Comparison of ENCODE assay signal across 25 mouse cellular contexts in the genomic region with DNA sequence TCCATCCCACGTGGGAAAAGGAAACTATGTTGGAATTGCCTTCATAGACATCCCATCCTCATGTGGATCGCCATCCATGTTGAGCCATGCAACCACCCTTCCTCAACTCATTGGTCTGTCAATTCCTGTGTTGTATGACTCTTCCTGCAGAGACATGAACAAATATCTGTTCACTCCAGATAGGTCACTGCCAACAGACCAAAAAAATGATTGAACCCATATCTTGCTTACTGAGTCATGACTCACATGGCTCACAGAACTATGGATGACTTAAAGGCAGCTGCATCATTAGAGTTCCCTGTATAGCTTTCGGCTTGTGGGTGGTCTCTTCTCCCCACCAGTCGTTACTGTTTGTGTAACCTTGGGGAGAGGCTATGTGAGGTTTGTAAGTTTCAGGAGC.
"Had no signal": no experiment of that assay in that cellular context is flagged by ENCODE, and none has a peak within 500 bp of the region (broad histone marks: within the 10 kb centered on the region; RNA-seq: fewer than 3 reads in every experiment).

No protein-coding gene starts in this region.

- H3K4me1 ChIP-seq: hindbrain, embryonic 12.5 days; intestine, embryonic 15.5 days; limb, embryonic 13.5 days had no signal

- DNase-seq: gastrocnemius, postnatal 14 days; gastrocnemius, postnatal 36 days; heart, adult 11 months; heart, adult 2 months; heart, postnatal 10 days; heart, postnatal 4 days; kidney, adult 18-20 months; kidney, adult 8-10 months; kidney, postnatal 14 days; kidney, postnatal 36 days; layer of hippocampus, adult 9-11 months; layer of hippocampus, postnatal 36 days; left cerebral cortex, postnatal 4 days had no signal

- ATAC-seq: hindbrain, embryonic 16.5 days; inflammation-experienced regulatory T-cells, adult 6 months; intestine, embryonic 15.5 days; intestine, postnatal 0 days had no signal

- H3K4me3 ChIP-seq: heart, adult 2 months; heart, embryonic 12.5 days; hindbrain, embryonic 10.5 days; hindbrain, embryonic 12.5 days; intestine, embryonic 15.5 days; kidney, embryonic 15.5 days; limb, embryonic 13.5 days; limb, embryonic 15.5 days had no signal

- H3K27ac ChIP-seq: heart, adult 2 months; hindbrain, embryonic 10.5 days; hindbrain, embryonic 12.5 days; hindbrain, embryonic 14.5 days; intestine, embryonic 15.5 days; kidney, embryonic 15.5 days; kidney, postnatal 0 days; limb, embryonic 13.5 days; limb, embryonic 15.5 days had no signal

- H3K27me3 ChIP-seq: heart, embryonic 12.5 days; hindbrain, embryonic 12.5 days; intestine, embryonic 15.5 days; kidney, embryonic 15.5 days; limb, embryonic 13.5 days; limb, embryonic 15.5 days had no signal

- H3K9ac ChIP-seq: heart, embryonic 12.5 days; hindbrain, embryonic 12.5 days; hindbrain, embryonic 14.5 days; intestine, embryonic 15.5 days; kidney, embryonic 15.5 days; limb, embryonic 13.5 days; limb, embryonic 15.5 days had no signal

- H3K9me3 ChIP-seq: heart, embryonic 12.5 days; hindbrain, embryonic 10.5 days; hindbrain, embryonic 12.5 days; intestine, embryonic 15.5 days; kidney, embryonic 15.5 days; limb, embryonic 13.5 days; limb, embryonic 15.5 days had no signal

- H3K4me2 ChIP-seq: heart, embryonic 12.5 days; hindbrain, embryonic 12.5 days; hindbrain, embryonic 14.5 days; intestine, embryonic 15.5 days; kidney, embryonic 15.5 days; limb, embryonic 13.5 days; limb, embryonic 15.5 days had no signal
